Mouse (Mus musculus) limb, embryonic 13.5 days (tissue): ENCODE data around the gene Aldh9a1. TPM values are rescaled to one million over a fixed set of nuclear protein-coding genes. Genes with fewer than 3 reads are reported as not detected.

Experiments
- ATAC-seq: fragments of 200-750 bp; cut with Nextera tagmentation; 2 replicates; pipeline ENCODE4 v1.8.0; 2017; ENCODE audit warnings: low read depth, moderate number of reproducible peaks, moderate TSS enrichment; ENCODE audit not compliant: low FRiP score
- H3K27ac ChIP-seq: fragments of 300-500 bp; sonication (generic); 2 replicates; pipeline ENCODE4 v1.5.1; 2015; ENCODE audit warnings: inconsistent platforms, mild to moderate bottlenecking, moderate library complexity
- H3K27me3 ChIP-seq: fragments of 300-500 bp; sonication (generic); 2 replicates; pipeline ENCODE4 v1.6.1; 2015; ENCODE audit warnings: mild to moderate bottlenecking, inconsistent platforms
- H3K36me3 ChIP-seq: fragments of 300-500 bp; sonication (generic); 2 replicates; pipeline ENCODE4 v1.6.1; 2015; ENCODE audit warnings: inconsistent platforms, mild to moderate bottlenecking, moderate library complexity
- H3K4me1 ChIP-seq: fragments of 300-500 bp; sonication (generic); 2 replicates; pipeline ENCODE4 v1.6.1; 2015; ENCODE audit warnings: inconsistent platforms
- H3K4me2 ChIP-seq: fragments of 300-500 bp; sonication (generic); replicated peaks from 2 replicates; pipeline ENCODE4 v1.6.1; 2015; ENCODE audit warnings: inconsistent platforms, mild to moderate bottlenecking, moderate library complexity
- H3K4me3 ChIP-seq: fragments of 300-500 bp; sonication (generic); 2 replicates; pipeline ENCODE4 v1.5.1; 2015; ENCODE audit warnings: moderate library complexity, mild to moderate bottlenecking, inconsistent platforms
- H3K9ac ChIP-seq: fragments of 300-500 bp; sonication (generic); 2 replicates; pipeline ENCODE4 v1.6.1; 2015; ENCODE audit warnings: mild to moderate bottlenecking, inconsistent platforms
- H3K9me3 ChIP-seq: fragments of 300-500 bp; sonication (generic); 2 replicates; pipeline ENCODE4 v1.6.1; 2016; ENCODE audit warnings: inconsistent platforms
- WGBS: fragments of 180-500 bp; shearing (Covaris S2); methylation state at CpG from one replicate; pipeline ENCODE4 v1.1.7; 2015; 5-methylcytosine and 5-hydroxymethylcytosine counted together
- polyA plus RNA-seq: library from polyadenylated mRNA; unstranded; fragments of >200 nt; fragmentation: Nextera tagmentation; extraction: Ambion mirVana; gene quantifications from 2 replicates; pipeline ENCODE4 v1.2.1, GENCODE M21; 2015

Gene Aldh9a1
- polyA plus RNA-seq, 1 experiment from 2014 or later, result 57.5 TPM

DNA sequence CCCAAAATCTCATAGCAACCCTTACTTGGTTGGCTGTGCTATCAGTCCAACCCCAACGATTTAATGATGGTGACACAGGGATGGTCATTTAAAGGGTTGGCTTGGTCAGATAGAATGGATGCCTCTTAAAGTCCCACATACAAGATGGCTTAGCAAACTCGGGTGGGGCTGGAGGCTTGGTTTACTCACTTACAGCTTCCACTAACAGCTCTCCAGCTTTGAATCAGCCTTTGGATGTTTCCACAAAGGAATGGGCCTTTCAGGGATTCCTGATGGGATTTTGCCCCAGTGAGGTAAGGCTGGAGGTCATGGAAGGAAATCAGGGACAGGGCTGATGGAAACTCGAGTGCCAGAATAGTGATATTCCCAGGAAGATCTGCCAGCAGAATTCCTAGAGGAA, 38.0 kb downstream of the Aldh9a1 start:
- Histone ChIP-seq H3K36me3 (no peaks in the 10 kb centered on the region), H3K4me3 (no peak overlapping the region), H3K9me3 (no peaks in the 10 kb centered on the region), H3K9ac (no peak overlapping the region), H3K4me2 (no peak overlapping the region), H3K27me3 (peaks cover 20% of the 10 kb centered on the region), H3K27ac (no peak overlapping the region), H3K4me1 (peaks cover 4% of the 10 kb centered on the region)
- WGBS, result 71% methylated on average over 3 of the region's 3 CpGs
- no peak for ATAC-seq

DNA sequence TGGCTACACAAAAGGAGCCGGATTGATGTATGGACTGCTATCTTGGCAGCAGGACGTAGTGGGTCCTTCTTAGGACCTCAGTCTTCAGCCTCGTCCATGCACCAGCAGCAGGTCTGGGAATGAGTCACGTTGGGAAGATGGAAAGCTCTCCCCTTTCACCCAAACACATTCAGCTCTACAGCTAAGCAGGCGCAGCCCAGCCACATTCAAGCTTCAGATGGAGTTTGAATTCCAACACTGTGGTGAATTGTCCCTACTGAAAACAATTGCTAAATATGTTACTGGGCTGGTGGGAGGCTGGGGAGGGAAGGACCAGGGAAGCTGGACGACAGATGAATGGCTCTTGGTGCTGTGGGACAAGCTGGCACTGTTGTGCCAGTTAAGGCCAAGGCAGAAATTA, 38.8 kb downstream of the Aldh9a1 start:
- H3K9ac ChIP-seq, result no peak overlapping the region
- 75% methylated on average over 6 of the region's 6 CpGs for whole genome bisulfite sequencing
- H3K27ac ChIP-seq, result no peak overlapping the region
- ATAC-seq, result no peak
- peaks cover 23% of the 10 kb centered on the region for H3K27me3 ChIP-seq
- no peaks in the 10 kb centered on the region for H3K36me3 ChIP-seq
- no peaks in the 10 kb centered on the region for H3K9me3 ChIP-seq
- H3K4me3 ChIP-seq, result no peak overlapping the region
- H3K4me2 ChIP-seq, result no peak overlapping the region
- peaks cover 10% of the 10 kb centered on the region for H3K4me1 ChIP-seq

DNA sequence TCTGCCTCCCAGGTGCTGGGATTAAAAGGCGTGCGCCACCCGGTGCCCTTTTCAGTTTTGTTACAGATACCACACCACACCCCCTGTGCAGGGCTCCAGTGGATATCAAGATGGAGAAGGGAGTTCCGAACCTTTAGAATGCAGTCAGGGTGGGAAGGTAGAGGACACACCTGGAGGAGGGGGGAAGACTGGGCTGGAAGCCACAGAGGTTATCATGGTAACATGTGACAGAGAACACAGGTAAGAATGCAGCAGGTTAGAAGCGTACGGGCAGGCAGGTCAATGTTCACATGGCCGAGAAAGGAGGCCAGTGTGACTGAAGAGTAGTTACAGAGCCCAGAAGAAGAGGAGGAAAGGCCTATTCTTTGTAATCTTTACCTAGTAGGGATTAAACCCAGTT, 39.8 kb downstream of the Aldh9a1 start:
- Histone ChIP-seq H3K9me3 (no peaks in the 10 kb centered on the region), H3K4me2 (no peak overlapping the region), H3K4me3 (no peak overlapping the region), H3K9ac (no peak overlapping the region), H3K4me1 (peaks cover 12% of the 10 kb centered on the region), H3K36me3 (no peaks in the 10 kb centered on the region), H3K27ac (no peak overlapping the region), H3K27me3 (peaks cover 23% of the 10 kb centered on the region)
- no peak for ATAC-seq
- 91% methylated on average over 7 of the region's 7 CpGs for WGBS

GRCm38 (mm10) chr1:167390381-167390780, 40.6 kb downstream of the Aldh9a1 start:
- no peak overlapping the region for H3K9ac ChIP-seq
- no peaks in the 10 kb centered on the region for H3K9me3 ChIP-seq
- no peaks in the 10 kb centered on the region for H3K36me3 ChIP-seq
- no peak overlapping the region for H3K27ac ChIP-seq
- no peak for ATAC-seq
- H3K4me3 ChIP-seq, result no peak overlapping the region
- peaks cover 14% of the 10 kb centered on the region for H3K4me1 ChIP-seq
- WGBS, result 70% methylated on average over 4 of the region's 4 CpGs
- H3K4me2 ChIP-seq, result no peak overlapping the region
- peaks cover 28% of the 10 kb centered on the region for H3K27me3 ChIP-seq

GRCm38 (mm10) chr1:167391241-167391640, 41.5 kb downstream of the Aldh9a1 start:
- ATAC-seq, result no peak
- Histone ChIP-seq H3K9me3 (no peaks in the 10 kb centered on the region), H3K4me1 (peaks cover 14% of the 10 kb centered on the region), H3K27ac (no peak overlapping the region), H3K9ac (no peak overlapping the region), H3K4me3 (no peak overlapping the region), H3K27me3 (peaks cover 32% of the 10 kb centered on the region), H3K36me3 (no peaks in the 10 kb centered on the region), H3K4me2 (no peak overlapping the region)
- 76% methylated on average over 6 of the region's 6 CpGs for WGBS

GRCm38 (mm10) chr1:167392031-167392640, 42.3 kb downstream of the Aldh9a1 start:
- WGBS, result 45% methylated on average over 2 of the region's 2 CpGs
- Histone ChIP-seq H3K4me2 (peak overlapping the region; percentile 88), H3K9me3 (no peaks in the 10 kb centered on the region), H3K27ac (no peak overlapping the region), H3K27me3 (peaks cover 32% of the 10 kb centered on the region), H3K9ac (0 out of 2 replicates have a peak overlapping the region, but pooled peaks have one; percentile 26), H3K4me3 (0 out of 2 replicates have a peak overlapping the region, but pooled peaks have one; percentile 1), H3K36me3 (no peaks in the 10 kb centered on the region), H3K4me1 (peaks cover 14% of the 10 kb centered on the region)
- ATAC-seq, result no peak

DNA sequence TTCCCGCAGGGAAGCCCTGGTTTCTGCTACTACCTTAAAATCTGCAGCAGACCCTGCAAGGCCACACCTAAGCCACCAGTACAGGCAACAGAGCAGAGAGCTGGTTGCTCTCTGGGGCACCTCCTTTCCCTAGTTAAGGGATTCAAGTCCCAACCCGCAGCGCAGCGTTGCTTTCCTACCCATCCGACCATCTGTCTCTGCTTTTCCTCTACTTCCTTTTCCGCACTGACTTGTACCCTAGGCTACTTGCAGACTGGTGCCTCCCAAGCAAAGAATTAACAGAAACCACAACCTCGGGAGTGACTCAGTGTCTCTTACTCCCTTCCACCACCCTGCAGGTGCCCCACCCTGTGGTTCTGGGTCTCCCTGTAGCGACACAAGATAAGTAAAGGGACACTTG, 42.9 kb downstream of the Aldh9a1 start:
- Histone ChIP-seq H3K4me1 (peaks cover 14% of the 10 kb centered on the region), H3K4me3 (peak overlapping the region; percentile 65), H3K27ac (no peak overlapping the region), H3K9me3 (no peaks in the 10 kb centered on the region), H3K36me3 (no peaks in the 10 kb centered on the region), H3K27me3 (peaks cover 32% of the 10 kb centered on the region), H3K4me2 (peak overlapping the region; percentile 88), H3K9ac (peak overlapping the region; percentile 84)
- WGBS, result 11% methylated on average over 8 of the region's 8 CpGs
- no peak for ATAC-seq

GRCm38 (mm10) chr1:167393281-167393680, 43.5 kb downstream of the Aldh9a1 start:
- no peaks in the 10 kb centered on the region for H3K36me3 ChIP-seq
- 3% methylated on average over 15 of the region's 15 CpGs for WGBS
- no peak overlapping the region; the same call in 1 of the 2 replicates for H3K27ac ChIP-seq
- H3K9ac ChIP-seq, result peak overlapping the region; percentile 84
- H3K4me1 ChIP-seq, result peaks cover 14% of the 10 kb centered on the region
- H3K4me2 ChIP-seq, result peak overlapping the region; percentile 88
- peaks cover 31% of the 10 kb centered on the region for H3K27me3 ChIP-seq
- ATAC-seq, result peak; percentile 34
- H3K9me3 ChIP-seq, result no peaks in the 10 kb centered on the region
- H3K4me3 ChIP-seq, result peak overlapping the region; percentile 65

- Histone ChIP-seq H3K4me3 (peak within 1 kb of the TSS; percentile 65), H3K9me3 (no peaks in the 10 kb centered on the region), H3K9ac (peak within 1 kb of the TSS; percentile 84), H3K4me1 (peaks cover 14% of the 10 kb centered on the region), H3K36me3 (no peaks in the 10 kb centered on the region), H3K27ac (peak within 1 kb of the TSS; percentile 90), H3K27me3 (peaks cover 27% of the 10 kb centered on the region), H3K4me2 (peak within 1 kb of the TSS; percentile 88)
- under 1% methylated on average over 45 of the region's 45 CpGs for WGBS
- ATAC-seq, result peak; percentile 96
These were observed 44.1 kb downstream of the Aldh9a1 start, which contains the start of gene Mgst3 for GRCm38 (mm10) chr1:167393683-167394492. Gene Mgst3 (minus strand): TSS chr1:167393841.

- Histone ChIP-seq H3K4me3 (no peak overlapping the region), H3K4me1 (no peaks in the 10 kb centered on the region), H3K4me2 (no peak overlapping the region), H3K27ac (no peak overlapping the region), H3K36me3 (no peaks in the 10 kb centered on the region), H3K9me3 (no peaks in the 10 kb centered on the region), H3K9ac (no peak overlapping the region), H3K27me3 (peaks cover 47% of the 10 kb centered on the region)
- 83% methylated on average over 4 of the region's 4 CpGs for WGBS
- ATAC-seq, result no peak
These were observed 55.4 kb downstream of the Aldh9a1 start for GRCm38 (mm10) chr1:167405237-167405636.

- peaks cover 59% of the 10 kb centered on the region for H3K27me3 ChIP-seq
- no peak overlapping the region for H3K9ac ChIP-seq
- no peaks in the 10 kb centered on the region for H3K4me1 ChIP-seq
- WGBS, result 78% methylated on average over 4 of the region's 4 CpGs
- no peak for ATAC-seq
- H3K4me2 ChIP-seq, result no peak overlapping the region
- no peak overlapping the region for H3K4me3 ChIP-seq
- no peak overlapping the region for H3K27ac ChIP-seq
- no peaks in the 10 kb centered on the region for H3K36me3 ChIP-seq
- H3K9me3 ChIP-seq, result no peaks in the 10 kb centered on the region
These were observed 59.8 kb downstream of the Aldh9a1 start for GRCm38 (mm10) chr1:167409601-167410000.

DNA sequence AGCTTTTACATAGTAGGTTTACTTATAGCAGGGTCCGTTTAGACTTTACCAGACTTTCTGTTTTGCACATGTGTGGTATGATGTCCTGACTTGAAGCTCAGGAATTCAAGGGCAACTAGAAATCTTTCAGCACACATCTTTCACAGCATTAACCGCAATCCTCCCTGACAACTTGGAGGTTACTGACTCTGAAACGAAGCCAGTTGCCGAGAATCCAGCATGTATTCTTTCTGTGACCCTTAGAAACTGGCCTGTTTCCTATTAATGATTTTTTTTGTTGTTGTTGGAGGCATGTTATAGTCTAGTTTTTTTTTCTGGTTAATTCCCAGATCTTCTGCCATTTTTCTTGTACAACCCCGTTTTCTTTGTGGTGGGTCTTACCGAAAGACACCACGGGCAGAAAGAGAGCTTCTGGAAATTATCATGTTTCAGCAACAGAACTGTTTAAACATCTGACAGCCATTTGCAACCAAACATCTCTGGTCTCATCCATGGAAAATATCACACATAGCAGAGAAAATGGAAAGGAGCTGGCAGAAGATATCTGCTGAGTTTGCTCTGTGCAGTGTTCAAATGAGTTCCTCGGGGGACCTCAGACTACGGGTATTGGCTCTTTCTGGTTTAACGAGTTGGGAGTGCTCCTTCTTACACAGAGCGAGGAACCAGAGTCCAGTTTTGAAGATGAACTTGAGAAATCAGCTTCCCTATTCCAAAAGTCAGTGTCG, 62.4 kb downstream of the Aldh9a1 start:
- H3K9me3 ChIP-seq, result no peaks in the 10 kb centered on the region
- peaks cover 44% of the 10 kb centered on the region for H3K27me3 ChIP-seq
- no peak for ATAC-seq
- H3K9ac ChIP-seq, result no peak overlapping the region
- H3K36me3 ChIP-seq, result no peaks in the 10 kb centered on the region
- H3K4me3 ChIP-seq, result no peak overlapping the region
- no peak overlapping the region for H3K4me2 ChIP-seq
- no peaks in the 10 kb centered on the region for H3K4me1 ChIP-seq
- WGBS, result 53% methylated on average over 12 of the region's 12 CpGs
- H3K27ac ChIP-seq, result no peak overlapping the region
